Mouse (Mus musculus): Measurements from ENCODE around the gene Prpf8.

GRCm38 (mm10) chr11:75460844-75461742 lies 25.5 kb upstream of the Prpf8 start, which contains the start of gene Tlcd2:
- no peak for TF ChIP-seq CTCF (conservative IDR thresholded peaks at IDR 0.05; ENCODE audit: low read length)
- no peak for TF ChIP-seq POU5F1 (IDR thresholded peaks at IDR 0.05; ENCODE audit: borderline replicate concordance, low read length)
- no peak for TF ChIP-seq NANOG (IDR thresholded peaks at IDR 0.05; ENCODE audit: borderline replicate concordance, low read length)

Data from E14TG2a.4 (cell line).